ENCODE assay signal across 8 mouse cellular contexts in genomic region chr7:27335928-27336823, GRCm38 (mm10). TPM values are rescaled to one million over a fixed set of nuclear protein-coding genes. Genes with fewer than 3 reads are reported as not detected.
DNase-seq lines count a peak whose midpoint lies in the region; ATAC-seq and TF ChIP-seq lines count a peak whose summit lies in the region.

No protein-coding gene starts in this region.

- H3K9me3 ChIP-seq in hindbrain, embryonic 16.5 days (ENCODE audit: control insufficient read depth, low read length), result no peaks in the 10 kb centered on the region

- H3K4me2 ChIP-seq in hindbrain, embryonic 16.5 days (ENCODE audit: low read length), result peak overlapping the region; percentile 61

- in situ Hi-C loops in Patski (cut with MboI; ENCODE audit: low pct_unique_long_range_greater_than_20kb), result no loop called here

- H3K9ac ChIP-seq in hindbrain, embryonic 16.5 days (ENCODE audit: low read depth, low read length), result peak overlapping the region; percentile 50

- peak overlapping the region; percentile 37 for H3K4me3 ChIP-seq in hindbrain, embryonic 16.5 days (ENCODE audit: low read length)

- under 1% methylated on average over 47 of the region's 47 CpGs for WGBS in hindbrain, embryonic 16.5 days

- H3K4me1 ChIP-seq in hindbrain, embryonic 16.5 days (ENCODE audit: control insufficient read depth, insufficient read depth, low read depth, low read length), result peaks cover 41% of the 10 kb centered on the region

- no peak overlapping the region for H3K27ac ChIP-seq in hindbrain, embryonic 16.5 days (ENCODE audit: low read depth, low read length)

- peak; percentile 73 for ATAC-seq in Patski
- ATAC-seq in hindbrain, embryonic 16.5 days, result peak; percentile 86

- peaks cover 20% of the 10 kb centered on the region for H3K27me3 ChIP-seq in Patski
- peaks cover 53% of the 10 kb centered on the region for H3K27me3 ChIP-seq in hindbrain, embryonic 16.5 days (replicated peaks; ENCODE audit: control insufficient read depth, insufficient read depth, low read length)

- CTCF ChIA-PET in Patski (lab: Charles Lee), result interaction anchor here (0.6 kb wide), 1 partner anchor 16 kb away, joined by 3 read pairs; no protein-coding TSS in a partner anchor

- TF ChIP-seq CTCF in Patski (IDR thresholded peaks at IDR 0.05), result no peak

- 0 out of 2 replicates have a peak, but pooled peaks cover 1% of the 10 kb centered on the region for H3K36me3 ChIP-seq in hindbrain, embryonic 16.5 days (ENCODE audit: control insufficient read depth, insufficient read depth, low read length)

- DNase-seq in Patski (ENCODE audit: low read depth, low spot score), result no peak
- DNase-seq in cerebellum, postnatal 25 days, result peak; percentile 93 to 96
- peak; percentile 94 for DNase-seq in gastrocnemius, adult 18-20 months (ENCODE audit: low spot score)
- peak; percentile 83 for DNase-seq in left cerebral cortex, adult 11 months (ENCODE audit: low spot score)
- peak; percentile 89 to 94 for DNase-seq in lung, postnatal 4 days
- DNase-seq in retina, postnatal 7 days (ENCODE audit: low read depth, low spot score), result peak; percentile 80
- peak; percentile 82 to 83 for DNase-seq in urinary bladder, adult 18-20 months (ENCODE audit: low spot score in 2 of 2)

- POLR2A ChIA-PET in Patski (lab: Charles Lee), result interaction anchor here (0.6 kb wide), 1 partner anchor 133 kb away, joined by 6 read pairs; no protein-coding TSS in a partner anchor

RNA-seq across cellular contexts. Expression of gene Ltbp4, which starts 1.3 kb away (rescaled TPM):
- 10.3 TPM for polyA plus RNA-seq in Patski (2021)
- 10 to 100 TPM; 55.8 to 66.9 TPM for total RNA-seq in gastrocnemius, adult 18-20 months (2021)
- 14.1 and 17.2 TPM in 2 replicates for polyA plus RNA-seq in hindbrain, embryonic 16.5 days (2015; fragmentation: Nextera tagmentation; extraction: Ambion mirVana)

RNA-seq across cellular contexts. Expression of gene Shkbp1, which starts 19.6 kb away (rescaled TPM):
- 24.7 TPM for polyA plus RNA-seq in Patski (2021)
- total RNA-seq in gastrocnemius, adult 18-20 months (2021), result 1 to 10 TPM; 2.2 to 3.0 TPM
- 31.6 and 38.0 TPM in 2 replicates for polyA plus RNA-seq in hindbrain, embryonic 16.5 days (2015; fragmentation: Nextera tagmentation; extraction: Ambion mirVana)

RNA-seq across cellular contexts. Expression of gene Gm20479, which starts 21.0 kb away (rescaled TPM):
- 0.64 TPM for polyA plus RNA-seq in Patski (2021)
- total RNA-seq in gastrocnemius, adult 18-20 months (2021), result under 1 TPM in 1 of 2 experiments, not detected in 1; 0.57 TPM
- polyA plus RNA-seq in hindbrain, embryonic 16.5 days (2015; fragmentation: Nextera tagmentation; extraction: Ambion mirVana), result not detected in 2 replicates
